Mouse (Mus musculus) CH12.LX (cell line): ENCODE data around the gene Myo9b. TPM values are rescaled to one million over a fixed set of nuclear protein-coding genes. Genes with fewer than 3 reads are reported as not detected.
"Not testable (repeated sequence)": the region's sequence is repeated elsewhere in the genome, so short reads cannot be mapped to it uniquely, and the experiment has no call there.

Source experiments
- DNase-seq: peaks from one replicate; pipeline ENCODE4 v3.0.0-alpha.2; 2013; ENCODE audit errors: extremely low read depth
- H3K27ac ChIP-seq: 2 replicates; pipeline ENCODE4 v1.5.1; 2012; ENCODE audit warnings: low read depth, mild to moderate bottlenecking, control low read depth, moderate library complexity; ENCODE audit not compliant: insufficient read depth
- H3K27me3 ChIP-seq: replicated peaks from 2 replicates; pipeline ENCODE3; 2012; ENCODE audit warnings: inconsistent platforms
- H3K36me3 ChIP-seq, 2 experiments: replicated peaks in 1 of 2; 2 replicates each; pipeline versions ENCODE3 to v1.6.1; 2012; ENCODE audit warnings: inconsistent platforms in 1 of 2, low read length in 1 of 2, mild to moderate bottlenecking in 1 of 2, mixed read lengths in 1 of 2, moderate library complexity in 1 of 2; ENCODE audit not compliant: control insufficient read depth in 1 of 2, insufficient read depth in 1 of 2
- H3K4me1 ChIP-seq, 2 experiments: 2 replicates each; pipeline ENCODE4 v1.6.1; 2012; ENCODE audit warnings: inconsistent platforms in 1 of 2, moderate library complexity in 1 of 2; ENCODE audit not compliant: insufficient read depth in 2 of 2, control insufficient read depth in 1 of 2
- H3K4me2 ChIP-seq: 2 replicates; pipeline ENCODE4 v1.6.1; 2012; ENCODE audit warnings: low read depth, mild to moderate bottlenecking, control low read depth; ENCODE audit not compliant: poor library complexity, insufficient read depth, severe bottlenecking
- H3K4me3 ChIP-seq, 3 experiments: fragments of 150-350 bp in 1 of 3; sonication (generic) in 1 of 3; replicated peaks in 1 of 3; 2 replicates each; pipeline versions ENCODE3 to v1.5.1; 2011 to 2012; ENCODE audit warnings: low read depth in 2 of 3, low read length in 2 of 3, mild to moderate bottlenecking in 2 of 3, moderate library complexity in 2 of 3, control low read depth in 1 of 3, improper control_type of control experiment in 1 of 3, inconsistent platforms in 1 of 3, mixed read lengths in 1 of 3; ENCODE audit not compliant: poor library complexity in 1 of 3
- H3K79me2 ChIP-seq: replicated peaks from 2 replicates; pipeline ENCODE4 v1.6.1; 2012; ENCODE audit warnings: mild to moderate bottlenecking, moderate library complexity; ENCODE audit not compliant: control insufficient read depth, poor library complexity, insufficient read depth, severe bottlenecking; ENCODE audit errors: extremely low read depth
- H3K9ac ChIP-seq: 2 replicates; pipeline ENCODE4 v1.6.1; 2012; ENCODE audit warnings: low read depth, mild to moderate bottlenecking, control low read depth, moderate library complexity; ENCODE audit not compliant: insufficient read depth
- H3K9me3 ChIP-seq: replicated peaks from 2 replicates; pipeline ENCODE3; 2012; ENCODE audit warnings: low read length, inconsistent platforms, mixed read lengths
- CHD2 ChIP-seq: IDR thresholded peaks from 2 replicates; pipeline ENCODE4 v1.6.1; 2011; ENCODE audit warnings: low read length, improper control_type of control experiment
- CTCF ChIP-seq, 2 experiments: IDR thresholded peaks in 1 of 2; conservative IDR thresholded peaks in 1 of 2; 2 replicates each; pipeline ENCODE4 v1.5.1; 2011 to 2012; ENCODE audit warnings: low read depth in 2 of 2, low read length in 2 of 2, improper control_type of control experiment in 1 of 2, inconsistent platforms in 1 of 2, mild to moderate bottlenecking in 1 of 2, moderate library complexity in 1 of 2
- ELF1 ChIP-seq: IDR thresholded peaks from 2 replicates; pipeline ENCODE4 v1.6.1; 2014; ENCODE audit warnings: low read depth, mild to moderate bottlenecking, inconsistent platforms, low read length, improper control_type of control experiment
- HCFC1 ChIP-seq: IDR thresholded peaks from 2 replicates; pipeline ENCODE4 v1.6.1; 2012; ENCODE audit warnings: low read depth, mild to moderate bottlenecking, inconsistent platforms, low read length, improper control_type of control experiment
- IRF4 ChIP-seq: IDR thresholded peaks from 2 replicates; pipeline ENCODE4 v1.6.1; 2014; ENCODE audit warnings: low read depth, mild to moderate bottlenecking, inconsistent platforms, low read length, improper control_type of control experiment
- MAFK ChIP-seq: IDR thresholded peaks from 2 replicates; pipeline ENCODE4 v1.6.1; 2011; ENCODE audit warnings: low read length, improper control_type of control experiment; ENCODE audit not compliant: insufficient replicate concordance
- MAX ChIP-seq: IDR thresholded peaks from 2 replicates; pipeline ENCODE4 v1.6.1; 2011; ENCODE audit warnings: low read length, improper control_type of control experiment
- NRF1 ChIP-seq: IDR thresholded peaks from 2 replicates; pipeline ENCODE4 v1.6.1; 2014; ENCODE audit warnings: low read depth, mild to moderate bottlenecking, inconsistent platforms, low read length, improper control_type of control experiment, moderate library complexity
- PAX5 ChIP-seq: IDR thresholded peaks from 2 replicates; pipeline ENCODE4 v1.6.1; 2012; ENCODE audit warnings: low read length, inconsistent platforms, mixed read lengths
- RAD21 ChIP-seq: IDR thresholded peaks from 2 replicates; pipeline ENCODE4 v1.6.1; 2011; ENCODE audit warnings: low read depth, mild to moderate bottlenecking, low read length, improper control_type of control experiment, moderate library complexity
- RCOR1 ChIP-seq: conservative IDR thresholded peaks from 2 replicates; pipeline ENCODE4 v1.6.1; 2012; ENCODE audit warnings: low read depth, mild to moderate bottlenecking, inconsistent platforms, low read length, improper control_type of control experiment
- ZKSCAN1 ChIP-seq: IDR thresholded peaks from 2 replicates; pipeline ENCODE4 v1.6.1; 2012; ENCODE audit warnings: low read depth, inconsistent platforms, low read length, improper control_type of control experiment, borderline replicate concordance
- ZMIZ1 ChIP-seq: IDR thresholded peaks from 2 replicates; pipeline ENCODE4 v1.6.1; 2012; ENCODE audit warnings: low read depth, mild to moderate bottlenecking, inconsistent platforms, low read length, improper control_type of control experiment
- ZNF384 ChIP-seq: IDR thresholded peaks from 2 replicates; pipeline ENCODE4 v1.6.1; 2012; ENCODE audit warnings: low read depth, low read length, improper control_type of control experiment, inconsistent platforms
- dilution Hi-C: fragments of 300-500 bp; cut with MboI; formaldehyde crosslinking; loops from 2 replicates; pipeline ENCODE4 v1.14.3; 2020; ENCODE audit warnings: low sequenced_read_pairs; ENCODE audit not compliant: extremely low pct_unique_long_range_greater_than_20kb, extremely low pct_ligation_motif_present
- in situ Hi-C: fragments of 300-500 bp; cut with MboI; formaldehyde crosslinking; loops from 3 replicates; pipeline ENCODE4 v1.14.3; 2019; ENCODE audit warnings: low sequenced_read_pairs, low pct_ligation_motif_present, low pct_unique_long_range_greater_than_20kb, mixed read lengths
- polyA plus RNA-seq: library from polyadenylated mRNA; unstranded; fragments of >175 nt; gene quantifications from 2 replicates; pipeline ENCODE4 v1.2.1, GENCODE M21; 2012; ENCODE audit warnings: low read depth; ENCODE audit not compliant: insufficient read length
- total RNA-seq, 2 experiments: library from RNA; depleted of rRNA; stranded (reverse); fragments of 300-350 nt in 1 of 2; fragments of >200 nt in 1 of 2; gene quantifications; 2 replicates each; pipeline ENCODE4 v1.2.3; 2012 to 2014

The Myo9b gene
- total and polyA plus RNA-seq, 3 experiments: 14.2 to 36.2 (median 29.0) TPM

GRCm38 (mm10) chr8:71276166-71276565 is 3.7 kb downstream of the Myo9b start:
- no peak for TF ChIP-seq CTCF (conservative IDR thresholded peaks at IDR 0.05 in 1 of 2, IDR thresholded peaks at IDR 0.05 in 1 of 2; ENCODE audit: low read depth in 2 of 2, low read length in 2 of 2)
- no peak for TF ChIP-seq RAD21
- no peak for TF ChIP-seq PAX5
- no peak for TF ChIP-seq MAFK
- no peak for TF ChIP-seq ZNF384
- TF ChIP-seq NRF1: no peak
- TF ChIP-seq ZKSCAN1: no peak
- TF ChIP-seq ELF1: no peak
- no peak for TF ChIP-seq IRF4
- TF ChIP-seq RCOR1: no peak
- TF ChIP-seq MAX: no peak
- no peak for TF ChIP-seq CHD2
- no peak for TF ChIP-seq HCFC1
- TF ChIP-seq ZMIZ1: no peak
- dilution Hi-C loops (no loop called here), in situ Hi-C loops (no loop called here)
- Histone ChIP-seq H3K36me3 (peaks cover 5 to 50% of the 10 kb centered on the region in 2 experiments), H3K4me3 (no peak overlapping the region), H3K4me2 (no peak overlapping the region), H3K4me1 (peaks cover 11 to 41% of the 10 kb centered on the region in 2 experiments; a peak in 3 of 4 replicates), H3K79me2 (peaks cover 19% of the 10 kb centered on the region), H3K27ac (no peak overlapping the region), H3K9me3 (no peaks in the 10 kb centered on the region), H3K27me3 (no peaks in the 10 kb centered on the region), H3K9ac (no peak overlapping the region)
- no peak for DNase-seq

GRCm38 (mm10) chr8:71279409-71279808 is 6.9 kb downstream of the Myo9b start:
- DNase-seq, H3K4me2 ChIP-seq, dilution Hi-C loops, H3K27me3 ChIP-seq, H3K27ac ChIP-seq, H3K4me3 ChIP-seq, H3K9ac ChIP-seq, in situ Hi-C loops, H3K9me3 ChIP-seq: not testable (repeated sequence)
- H3K4me1 ChIP-seq: peaks cover 3 to 33% of the 10 kb centered on the region in 2 experiments; a peak in 2 of 4 replicates
- H3K79me2 ChIP-seq: peaks cover 11% of the 10 kb centered on the region
- H3K36me3 ChIP-seq: peaks cover 3 to 63% of the 10 kb centered on the region in 2 experiments

GRCm38 (mm10) chr8:71281731-71282130 is 9.2 kb downstream of the Myo9b start:
- H3K9ac ChIP-seq, dilution Hi-C loops, H3K4me3 ChIP-seq, DNase-seq, H3K4me2 ChIP-seq, H3K27me3 ChIP-seq, H3K79me2 ChIP-seq, H3K9me3 ChIP-seq, H3K27ac ChIP-seq, in situ Hi-C loops: not testable (repeated sequence)
- peaks cover 0 to 34% of the 10 kb centered on the region in 2 experiments; a peak in 2 of 4 replicates for H3K4me1 ChIP-seq
- H3K36me3 ChIP-seq: peaks cover 0 to 54% of the 10 kb centered on the region in 2 experiments
